Mouse (Mus musculus) neural tube, embryonic 10.5 days (tissue): ENCODE results near the gene Rsg1.

Experiments used
- DNase-seq: peaks from one replicate; pipeline ENCODE4 v3.0.0-alpha.2; 2017; ENCODE audit warnings: low spot score; ENCODE audit errors: extremely low spot score

The Rsg1 gene

DNA sequence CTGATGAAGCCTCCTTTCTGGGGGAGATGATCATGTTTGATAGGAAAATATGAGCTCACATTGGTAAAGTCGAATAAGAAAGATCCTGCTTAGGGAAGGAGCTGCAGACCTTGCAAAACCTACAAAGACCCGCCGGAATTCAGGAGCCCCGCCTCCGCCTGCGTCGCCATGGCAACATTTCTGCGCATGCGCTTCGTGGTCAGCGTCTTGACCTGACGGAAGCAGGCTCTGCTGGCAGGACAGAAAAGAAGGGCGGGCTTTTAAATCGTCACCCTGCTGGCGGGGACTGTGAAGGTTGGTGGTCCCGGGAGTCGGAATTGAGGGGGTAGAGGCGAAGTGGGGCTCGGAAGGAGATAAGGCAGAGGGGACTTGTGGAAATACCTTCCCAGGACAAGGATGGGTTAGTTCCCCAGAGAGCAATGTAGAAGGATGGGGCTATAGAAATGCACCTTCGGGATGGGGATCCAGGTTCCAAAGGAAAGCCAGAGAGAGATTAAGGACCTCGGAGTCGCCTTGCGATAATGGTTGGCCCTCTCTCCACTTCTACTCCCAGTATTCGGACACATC is at the start of gene Rsg1:
Gene Rsg1 (plus strand): TSS at position 187 of the 567 bp plus-strand sequence.
- peak; percentile 99 for DNase-seq

DNA sequence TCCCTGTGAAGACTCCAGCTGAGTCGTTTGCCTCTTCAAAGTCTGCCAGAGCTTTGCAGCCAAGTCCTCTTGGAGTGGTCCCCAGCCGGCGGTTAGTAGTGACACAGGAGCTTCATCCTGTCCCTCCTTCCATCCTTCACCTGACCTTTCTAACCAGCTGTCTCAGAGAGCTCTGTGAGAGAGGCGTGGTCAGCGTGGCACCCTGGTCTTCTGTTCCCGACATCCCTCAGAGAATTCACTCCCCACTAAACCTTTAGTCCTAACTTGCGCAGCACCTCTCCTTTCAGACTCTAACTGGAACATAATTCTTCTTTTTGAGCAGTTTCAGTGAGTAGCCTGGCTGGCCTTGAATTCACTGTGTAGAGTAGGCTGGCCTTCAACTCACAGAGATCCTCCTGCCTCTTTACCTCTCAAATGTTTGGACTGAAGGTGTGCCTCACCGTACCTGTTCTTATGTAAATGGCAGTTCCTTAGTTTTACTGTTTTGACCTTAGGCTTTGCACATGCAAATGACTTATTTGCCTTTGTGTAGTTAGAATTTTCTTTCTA is 47.9 kb upstream of the Rsg1 start:
- no peak for DNase-seq

DNA sequence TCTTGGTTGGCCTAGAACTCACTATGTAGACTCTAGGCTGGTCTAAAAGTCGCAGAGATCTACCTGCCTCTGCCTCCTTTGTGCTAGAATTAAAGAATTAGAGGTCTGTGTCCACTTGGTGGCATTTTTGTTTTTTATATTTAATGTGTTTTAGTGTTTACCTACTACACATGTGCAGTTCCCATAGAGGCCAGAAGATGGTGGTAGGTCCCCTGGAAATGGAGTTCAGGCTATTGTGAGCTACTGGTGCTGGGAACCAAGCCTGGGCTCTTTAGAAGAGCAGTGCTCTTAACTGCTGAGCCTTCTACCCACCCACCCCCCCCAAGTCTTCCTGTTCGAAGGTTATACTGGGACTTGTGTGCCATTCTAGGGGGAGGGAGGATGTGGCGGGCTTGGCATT is 46.6 kb upstream of the Rsg1 start:
- DNase-seq = no peak

DNA sequence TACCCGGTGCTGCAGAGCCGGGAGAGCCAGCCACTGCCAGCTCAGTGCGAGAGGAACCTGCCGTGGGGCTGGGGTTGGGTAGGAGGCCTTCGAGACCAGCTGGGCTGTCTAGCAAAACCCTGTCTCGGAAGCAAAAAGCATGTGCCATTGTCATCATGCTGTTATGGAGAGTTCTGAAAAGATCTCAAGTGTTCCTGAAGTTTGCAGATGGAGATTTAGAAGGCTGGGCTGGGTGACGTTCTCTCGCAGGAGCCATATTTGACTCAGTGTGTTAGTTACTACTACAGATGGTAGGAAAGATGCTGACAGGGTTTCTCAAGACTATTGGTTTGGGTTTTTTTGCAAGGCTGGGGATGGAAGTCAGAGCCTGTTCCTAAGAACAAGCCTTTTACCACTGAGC is 41.6 kb upstream of the Rsg1 start:
- DNase-seq = no peak

DNA sequence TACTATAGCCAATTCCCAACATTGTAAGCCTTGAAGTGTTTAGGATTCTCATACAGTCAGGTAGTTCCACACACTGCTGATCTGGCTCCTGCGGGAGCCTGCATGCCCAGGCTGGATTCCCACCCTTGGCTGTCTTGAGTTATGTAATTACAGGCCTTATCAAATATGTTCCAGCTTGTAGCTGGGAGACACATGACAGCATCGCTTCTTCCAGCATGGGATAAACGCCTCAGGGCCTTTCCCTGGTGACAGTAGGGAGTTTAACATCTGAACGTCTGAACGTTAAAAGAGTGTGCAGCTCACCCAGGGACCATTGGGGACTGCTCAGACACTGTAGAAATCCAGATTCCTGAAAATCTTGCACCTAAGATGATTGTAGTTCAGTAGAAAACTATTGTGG is 38.0 kb upstream of the Rsg1 start:
- no peak for DNase-seq

DNA sequence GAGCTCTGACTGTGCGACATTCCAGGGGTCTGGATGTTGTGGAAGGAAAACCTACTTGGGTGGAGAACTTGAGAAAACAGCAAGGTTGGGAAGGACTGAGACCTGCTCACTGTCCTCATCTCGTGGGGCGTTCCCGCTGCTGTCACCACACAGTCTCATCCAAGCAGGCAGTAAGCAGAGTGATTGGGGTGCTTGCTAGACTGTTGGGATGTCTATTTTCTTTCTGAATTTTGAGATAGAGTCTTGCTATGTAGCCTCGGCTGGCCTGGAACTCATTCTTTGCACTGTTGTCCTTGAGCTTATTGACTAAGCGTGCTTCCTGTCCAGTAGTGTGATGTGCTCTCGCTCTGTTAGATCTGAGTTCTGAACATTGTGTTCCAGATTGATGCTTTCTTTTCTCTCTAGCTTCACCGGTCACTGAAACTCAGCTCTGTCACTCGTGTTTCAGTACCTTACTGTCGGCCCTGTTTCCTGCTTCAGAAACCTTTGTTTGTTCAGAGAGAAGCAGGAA is 37.4 kb upstream of the Rsg1 start:
- no peak for DNase-seq

DNA sequence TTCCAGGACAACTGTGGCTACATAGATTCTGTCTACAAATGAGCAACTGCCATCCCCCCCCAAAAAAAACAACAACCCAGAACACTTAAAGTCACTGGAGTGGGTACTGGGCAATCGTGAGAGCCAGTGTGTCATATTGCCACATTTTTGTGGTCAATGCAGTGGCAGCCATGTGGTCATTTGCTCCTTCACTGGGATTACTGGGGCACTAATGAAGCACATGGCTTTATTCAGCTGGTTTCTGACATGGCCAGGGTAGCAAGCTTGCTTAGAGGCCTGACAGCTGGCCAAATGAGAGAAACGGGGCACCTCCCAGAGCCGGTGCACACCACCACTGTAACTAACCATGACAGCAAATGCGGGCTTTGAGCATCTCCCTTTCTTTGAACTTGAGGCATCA is 35.3 kb upstream of the Rsg1 start:
- DNase-seq = no peak

DNA sequence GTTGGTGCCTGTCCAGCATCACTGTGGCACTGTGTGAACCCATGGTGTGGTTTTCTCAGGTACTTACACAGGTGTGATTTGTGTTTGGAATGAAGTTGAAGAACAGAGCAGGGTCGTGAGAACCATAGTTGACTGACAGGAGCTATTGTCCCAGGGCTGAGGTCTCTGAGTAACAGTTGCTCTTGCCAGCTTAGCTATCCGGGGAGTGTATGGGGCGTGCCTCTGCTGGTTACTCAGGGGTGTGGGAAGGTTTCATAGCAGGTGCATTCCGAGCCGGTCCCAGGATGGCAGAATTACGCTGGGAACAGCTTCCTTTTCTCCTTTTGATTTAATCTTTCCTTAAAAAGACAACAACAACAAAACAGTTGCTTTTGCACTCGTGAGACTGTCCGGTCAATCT is 32.9 kb upstream of the Rsg1 start:
- DNase-seq = no peak

DNA sequence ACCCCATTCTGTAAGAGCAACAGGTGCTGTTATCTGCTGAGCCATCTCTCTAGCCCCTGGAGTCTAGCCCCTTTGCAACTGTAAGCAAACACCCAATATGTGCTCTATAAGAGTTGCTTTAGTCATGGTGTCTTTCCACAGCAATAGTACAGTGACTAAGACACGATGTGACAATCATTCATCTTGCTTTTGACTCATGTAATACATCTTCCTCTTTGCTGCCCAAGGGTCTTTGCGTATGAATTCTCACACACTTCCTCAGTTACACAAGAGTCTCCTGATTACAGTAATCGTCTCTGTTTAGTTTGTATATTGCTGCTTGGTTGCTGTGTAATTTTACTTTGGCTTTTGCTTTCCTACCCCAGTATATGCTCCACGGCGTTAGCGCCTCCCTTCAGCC is 31.8 kb upstream of the Rsg1 start:
- no peak for DNase-seq

DNA sequence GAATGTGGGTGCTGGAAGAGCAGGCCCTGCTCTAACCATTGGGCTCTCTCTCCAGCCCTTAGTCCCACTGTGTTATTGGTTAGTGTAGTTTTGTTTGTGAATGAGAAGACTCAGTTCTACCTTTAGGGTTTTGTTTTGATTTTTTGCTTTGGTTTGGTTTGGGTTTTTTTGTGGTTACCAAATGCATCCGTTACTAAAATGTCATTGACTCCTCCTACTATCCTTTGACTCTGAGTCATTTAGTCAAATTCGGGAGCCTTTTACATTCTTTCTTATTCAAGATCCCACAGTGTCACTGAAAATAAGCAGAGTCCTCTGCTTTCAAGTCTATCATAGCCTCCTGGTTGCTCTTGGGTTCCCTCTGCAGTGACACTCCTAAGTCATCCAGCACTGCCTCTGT is 29.8 kb upstream of the Rsg1 start:
- DNase-seq = no peak

DNA sequence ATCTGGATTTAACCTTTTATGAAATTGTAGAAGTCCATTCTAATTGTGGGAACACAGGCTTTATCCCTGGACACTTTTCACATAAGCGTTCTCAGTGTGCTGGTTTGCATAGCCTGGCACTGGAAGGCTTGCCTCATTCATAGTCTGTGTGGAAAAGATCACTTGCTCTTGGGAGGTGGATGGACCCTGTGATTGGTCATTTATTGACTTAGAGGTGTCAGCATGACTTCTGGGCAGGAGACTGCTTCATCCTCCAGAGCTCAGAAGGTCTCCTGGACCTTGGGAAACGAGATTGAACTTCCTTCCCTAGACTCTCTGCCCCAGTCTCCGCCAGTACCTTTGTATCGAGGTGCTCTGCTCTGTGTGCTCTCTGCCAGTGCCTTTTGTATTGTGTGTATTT is 29.3 kb upstream of the Rsg1 start:
- no peak for DNase-seq

DNA sequence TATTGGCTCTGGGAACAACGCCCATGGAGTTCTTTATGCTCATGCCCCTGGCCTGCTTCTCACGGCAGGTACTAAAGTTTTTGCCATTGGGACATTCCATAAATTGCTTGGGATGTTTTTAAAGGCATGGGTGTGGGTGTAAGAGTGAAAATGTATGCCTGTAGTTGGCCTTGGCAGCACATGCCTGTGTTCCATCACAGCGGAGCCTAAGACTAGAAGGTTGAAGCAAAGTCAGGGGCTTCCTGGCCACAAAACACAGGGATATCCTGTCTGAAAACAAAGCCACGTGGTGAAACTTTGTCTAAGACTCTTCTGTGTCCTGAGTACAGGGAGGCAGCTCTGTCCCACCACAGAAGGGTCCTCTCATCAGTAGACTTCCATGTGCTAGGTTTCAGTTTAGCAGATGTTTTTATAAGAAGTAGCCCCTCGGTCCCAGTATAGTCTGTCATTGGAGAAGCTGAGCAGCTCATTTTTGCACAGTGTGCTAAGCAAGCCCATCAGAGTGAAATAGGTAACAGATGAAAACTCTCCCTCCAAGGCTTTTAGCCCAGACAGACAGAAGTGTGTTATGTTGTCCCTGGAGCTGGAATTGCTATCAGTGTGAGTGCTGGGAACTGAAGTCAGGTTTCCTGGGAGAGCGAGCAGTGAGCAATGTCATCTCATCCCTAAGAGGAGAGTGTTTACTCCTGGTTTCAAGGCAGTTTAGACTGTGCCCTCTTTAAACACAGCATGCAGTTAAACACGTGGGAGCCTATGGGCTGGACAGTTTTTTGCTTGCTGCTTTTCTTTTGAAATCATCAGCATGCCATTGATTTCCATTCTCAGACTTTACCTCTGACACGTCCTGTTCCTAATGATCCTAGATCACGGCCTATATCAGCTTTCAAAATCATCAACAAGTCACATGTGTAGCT is 26.6 kb upstream of the Rsg1 start:
- no peak for DNase-seq

DNA sequence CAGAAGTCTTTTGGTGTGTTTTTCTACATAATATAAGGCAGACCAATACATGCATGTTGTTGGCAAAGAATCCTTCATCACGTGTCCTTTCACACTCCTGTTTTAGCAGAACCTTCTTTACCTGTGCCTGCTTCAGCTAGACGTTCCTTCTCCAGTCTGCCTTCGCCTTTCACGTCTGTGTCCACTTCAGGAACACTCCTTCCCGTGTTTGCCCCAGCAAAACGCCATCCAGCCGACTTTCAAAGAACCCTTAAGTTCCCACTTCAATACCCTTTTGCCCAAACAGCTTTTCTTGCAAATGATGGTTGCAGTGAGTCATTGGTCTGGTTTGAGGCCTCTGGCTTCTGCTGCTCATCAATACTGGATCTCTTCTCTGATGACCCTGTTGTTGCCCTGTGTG is 22.5 kb upstream of the Rsg1 start:
- DNase-seq = no peak

DNA sequence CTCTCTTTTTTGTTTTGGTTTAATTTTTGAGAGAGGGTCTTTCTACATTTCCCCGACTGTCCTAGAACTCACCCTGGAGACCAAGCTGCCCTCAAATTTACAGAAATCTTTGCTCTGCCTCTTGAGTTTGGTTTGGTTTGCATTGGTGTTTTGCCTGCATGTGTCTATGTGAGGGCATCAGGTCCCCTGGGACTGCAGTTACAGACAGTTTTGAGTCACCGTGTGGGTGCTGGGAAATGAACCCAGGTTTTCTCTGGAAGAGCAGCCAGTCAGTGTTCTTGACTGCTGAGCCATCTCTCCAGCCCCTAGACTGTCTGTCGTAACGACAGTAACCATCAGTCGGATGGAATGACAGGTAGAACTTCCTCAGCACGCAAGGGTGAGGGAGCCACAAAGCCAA is 19.2 kb upstream of the Rsg1 start:
- DNase-seq = no peak

DNA sequence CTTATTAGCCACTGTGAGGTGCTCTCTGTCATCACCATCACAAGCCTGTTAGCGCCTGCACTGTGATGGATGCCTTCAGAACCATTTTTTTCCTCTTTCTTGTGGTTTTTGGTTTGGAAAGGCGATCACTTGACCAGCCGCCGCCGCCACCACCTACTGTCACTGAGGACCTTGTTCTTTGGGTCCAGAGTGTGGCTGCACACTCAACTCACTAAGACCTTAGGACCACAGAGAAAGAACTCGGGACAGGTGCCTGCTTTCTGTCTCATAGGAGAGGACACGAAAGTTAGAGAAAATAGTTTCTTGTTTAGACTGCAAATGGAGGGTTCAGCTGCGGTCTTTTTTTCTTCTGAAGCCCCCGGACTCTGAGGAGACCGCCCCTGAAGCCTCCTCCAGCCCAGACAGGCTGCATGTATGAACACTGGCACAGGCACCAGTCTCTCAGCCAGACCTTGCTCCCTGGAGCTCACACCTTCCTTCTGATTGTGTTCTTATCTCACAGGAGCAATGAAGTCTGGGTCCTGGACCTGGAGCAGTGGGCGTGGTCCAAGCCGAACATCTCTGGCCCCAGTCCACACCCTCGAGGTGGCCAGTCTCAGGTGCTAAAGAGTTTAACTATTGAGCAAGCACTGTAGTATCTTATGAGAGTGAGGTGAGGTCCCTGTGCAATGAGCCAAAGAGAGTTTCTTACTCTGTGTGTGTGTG is 16.6 kb upstream of the Rsg1 start:
- no peak for DNase-seq

DNA sequence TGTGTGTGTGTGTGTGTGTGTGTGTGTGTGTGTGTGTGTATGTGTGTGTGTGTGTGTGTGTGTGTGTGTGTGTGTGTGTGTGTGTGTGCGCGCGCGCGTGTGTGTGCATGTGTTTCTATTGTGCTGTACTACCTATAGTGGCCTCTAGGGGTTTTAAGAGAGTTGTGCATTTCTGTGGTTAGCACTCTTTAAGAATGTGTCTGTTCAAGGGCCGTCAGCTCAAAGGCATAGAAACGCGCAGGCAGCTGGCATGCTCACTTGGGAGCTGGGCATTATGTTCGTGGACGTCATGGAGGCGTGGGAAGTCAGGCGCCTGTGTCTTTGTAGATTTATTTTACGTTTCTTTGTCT is 16.1 kb upstream of the Rsg1 start:
- DNase-seq = no peak

DNA sequence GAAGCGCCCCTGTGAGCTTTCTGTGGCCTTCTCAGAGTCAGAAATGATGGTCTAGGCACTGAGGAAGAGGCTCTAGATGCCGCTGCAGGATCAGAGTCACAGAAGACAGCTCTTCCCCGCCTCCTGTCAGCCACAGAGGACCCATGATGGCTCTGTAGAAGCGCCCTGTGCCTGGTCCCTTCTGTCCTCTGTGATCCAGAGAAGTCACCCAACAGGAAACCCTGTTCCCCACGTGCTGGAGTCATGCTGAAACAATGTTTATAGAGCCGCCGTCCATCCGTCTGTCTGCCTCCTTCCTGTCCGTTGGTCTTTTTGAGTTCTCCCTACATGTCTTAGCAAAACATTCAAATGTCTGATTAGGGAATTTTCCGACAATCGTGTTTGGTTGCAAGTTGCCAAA is 12.8 kb upstream of the Rsg1 start:
- DNase-seq = no peak

DNA sequence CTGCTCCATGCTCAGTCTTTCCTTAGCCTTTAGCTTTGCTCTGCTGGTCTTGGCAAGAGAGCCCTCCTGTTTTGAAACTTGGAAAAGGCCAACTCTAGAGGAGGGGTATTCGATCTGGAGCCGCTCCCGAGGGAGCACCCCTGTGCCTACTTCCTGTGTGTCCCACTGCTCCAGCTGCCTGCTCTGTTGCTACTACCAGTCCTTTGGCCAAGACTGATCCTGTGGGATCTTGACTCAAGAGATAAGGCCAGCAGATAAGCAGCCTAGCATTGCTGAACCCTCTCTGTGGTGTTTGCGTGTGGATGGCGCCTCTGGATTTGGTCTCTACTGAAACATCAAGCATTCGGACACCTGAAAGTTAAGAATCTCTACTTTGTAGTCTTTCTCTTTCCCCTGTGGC is 11.6 kb upstream of the Rsg1 start:
- DNase-seq = no peak

DNA sequence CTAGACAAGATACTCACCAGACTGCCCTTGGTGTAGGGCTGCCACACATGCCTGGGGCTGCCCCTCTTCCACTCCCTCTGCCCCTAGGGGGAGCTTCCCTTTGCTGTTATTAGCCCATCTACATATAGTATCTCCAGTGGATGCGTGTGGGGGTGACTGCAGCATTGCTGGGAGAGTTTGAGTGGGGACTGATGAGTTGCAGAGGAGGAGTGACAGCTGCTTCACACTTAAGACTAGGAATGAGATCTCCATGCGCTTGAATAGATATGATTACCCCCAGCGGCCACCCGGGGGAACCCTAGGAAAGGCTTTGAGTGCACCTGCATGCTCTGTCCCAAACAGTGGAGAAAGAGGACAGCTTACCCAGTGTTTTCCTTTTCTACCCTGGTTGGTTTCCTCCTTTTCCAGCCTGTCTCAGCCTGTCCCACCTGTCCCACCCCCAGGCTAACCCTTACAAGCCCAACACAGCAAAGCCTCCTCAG is 9.1 kb upstream of the Rsg1 start:
- DNase-seq = no peak

DNA sequence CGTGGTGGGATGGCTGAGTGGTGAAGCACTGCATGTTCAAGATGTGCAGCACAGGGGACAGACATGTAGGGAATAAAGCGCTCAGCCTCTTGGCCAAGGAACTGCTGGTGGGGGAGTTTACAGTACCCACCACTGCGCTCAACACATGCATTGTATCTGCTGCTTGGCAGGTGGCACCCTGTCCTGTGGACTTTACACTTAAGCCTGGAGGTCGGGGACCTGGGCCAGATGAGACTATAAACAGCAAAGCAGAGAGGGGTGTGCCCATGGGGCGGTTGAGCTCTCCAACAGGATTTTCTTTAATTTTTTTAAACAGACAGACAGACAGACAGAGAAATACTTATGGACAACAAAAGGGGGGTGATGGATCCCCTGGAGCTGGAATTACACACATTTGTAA is 6.7 kb upstream of the Rsg1 start:
- no peak for DNase-seq

DNA sequence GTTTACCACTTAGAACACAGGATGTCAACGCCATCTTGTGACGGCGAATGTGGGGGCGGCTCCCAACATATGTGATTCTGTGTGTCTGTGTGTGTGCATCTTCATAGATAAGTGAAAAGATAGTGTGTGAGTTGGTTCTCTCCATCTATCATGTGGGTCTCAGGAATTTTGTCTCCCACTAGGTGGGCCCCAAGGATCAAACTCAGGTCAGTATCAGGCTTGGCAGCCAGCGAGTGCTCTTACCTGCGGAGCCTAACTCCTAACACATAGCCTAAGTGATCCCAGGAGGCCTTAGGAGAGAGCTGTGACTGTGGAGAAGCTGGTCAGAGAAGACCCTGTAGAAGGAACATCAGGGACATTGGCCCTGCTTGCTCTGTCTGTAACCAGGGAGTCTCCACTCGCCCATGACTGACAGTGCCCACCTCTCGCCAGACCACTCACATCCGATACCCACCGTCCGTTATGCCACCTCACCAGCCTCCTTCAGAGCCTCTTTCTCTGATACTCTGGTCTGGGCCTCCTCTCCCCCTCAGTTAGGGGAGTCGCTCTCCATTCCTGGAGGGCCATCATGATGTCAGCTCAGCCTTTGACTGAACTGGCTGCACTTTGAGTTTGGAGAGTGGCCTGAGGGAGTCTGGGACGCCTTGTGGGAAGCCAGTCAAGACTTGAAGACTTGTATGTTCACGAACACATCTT is 3.1 kb upstream of the Rsg1 start:
- no peak for DNase-seq
